Mouse (Mus musculus): ENCODE results near the gene Mgat3. TPM values are rescaled to one million over a fixed set of nuclear protein-coding genes. Genes with fewer than 3 reads are reported as not detected.

Mgat3 gene
- polyA plus RNA-seq, 1 experiment from 2014 or later, result 2.7 TPM

DNA sequence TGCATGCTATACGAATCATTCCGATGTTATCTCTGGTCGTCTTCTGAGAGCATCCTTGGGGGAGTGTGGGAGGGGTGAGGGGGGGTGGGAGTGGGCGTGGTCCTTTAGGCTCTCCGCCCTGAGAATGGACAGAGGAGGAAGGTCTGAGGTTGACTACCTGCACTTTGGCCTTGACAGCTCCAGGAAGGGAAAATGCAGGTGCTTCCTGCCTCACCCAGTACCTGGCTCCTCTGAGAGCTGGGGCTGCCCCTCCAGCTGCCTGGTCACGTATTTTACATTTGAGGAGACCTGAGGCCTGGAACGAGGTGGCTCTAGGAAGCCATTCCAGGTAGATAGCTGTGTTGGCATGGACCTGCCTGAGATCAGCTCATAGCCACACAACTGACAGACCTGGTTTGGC is 19.3 kb downstream of the Mgat3 start:
- H3K9ac ChIP-seq (ENCODE audit: low read depth, low read length), result no peak overlapping the region
- H3K27me3 ChIP-seq (replicated peaks; ENCODE audit: control insufficient read depth, insufficient read depth, low read length), result no peaks in the 10 kb centered on the region; the same call in none of the 2 replicates
- H3K4me1 ChIP-seq (replicated peaks; ENCODE audit: control insufficient read depth, insufficient read depth, low read length), result peaks cover 5% of the 10 kb centered on the region
- H3K36me3 ChIP-seq (ENCODE audit: control insufficient read depth, insufficient read depth, low read length), result no peaks in the 10 kb centered on the region
- no peak overlapping the region for H3K4me2 ChIP-seq
- no peak for DNase-seq (ENCODE audit: low spot score)
- no peaks in the 10 kb centered on the region for H3K9me3 ChIP-seq (ENCODE audit: control insufficient read depth, low read length)
- H3K27ac ChIP-seq (ENCODE audit: low read depth, low read length), result no peak overlapping the region
- no peak overlapping the region for H3K4me3 ChIP-seq (ENCODE audit: low read depth, low read length)
- ATAC-seq (replicated peaks; ENCODE audit: low FRiP score), result no peak
- 55% methylated on average over 7 of the region's 7 CpGs for WGBS

DNA sequence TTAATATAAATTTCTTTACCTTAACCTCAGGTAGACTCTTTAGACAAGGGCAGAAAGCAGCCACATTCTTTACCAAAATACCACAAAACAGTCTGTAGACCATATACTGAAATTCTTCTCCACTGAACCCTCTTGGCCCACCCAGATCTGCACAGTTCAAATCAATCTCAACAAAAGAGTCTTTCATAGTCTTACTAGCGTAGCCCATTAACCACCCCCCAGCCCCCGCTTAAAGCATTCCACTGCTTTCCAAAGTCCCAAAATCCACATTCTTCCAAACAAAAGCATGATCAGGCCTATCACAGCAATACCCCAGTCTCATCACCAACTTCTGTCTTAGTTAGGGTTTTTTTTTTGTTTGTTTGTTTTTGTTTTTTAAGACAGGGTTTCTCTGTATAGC is 26.0 kb downstream of the Mgat3 start:
- Histone ChIP-seq H3K9ac (ENCODE audit: low read depth, low read length) (no peak overlapping the region), H3K4me2 (no peak overlapping the region), H3K36me3 (ENCODE audit: control insufficient read depth, insufficient read depth, low read length) (no peaks in the 10 kb centered on the region), H3K27ac (ENCODE audit: low read depth, low read length) (no peak overlapping the region), H3K9me3 (ENCODE audit: control insufficient read depth, low read length) (no peaks in the 10 kb centered on the region), H3K4me3 (ENCODE audit: low read depth, low read length) (no peak overlapping the region), H3K27me3 (replicated peaks; ENCODE audit: control insufficient read depth, insufficient read depth, low read length) (no peaks in the 10 kb centered on the region; the same call in 1 of the 2 replicates), H3K4me1 (replicated peaks; ENCODE audit: control insufficient read depth, insufficient read depth, low read length) (no peaks in the 10 kb centered on the region)
- WGBS, result 91% methylated on average over 2 of the region's 2 CpGs
- ATAC-seq (replicated peaks; ENCODE audit: low FRiP score) (no peak), DNase-seq (ENCODE audit: low spot score) (no peak)

DNA sequence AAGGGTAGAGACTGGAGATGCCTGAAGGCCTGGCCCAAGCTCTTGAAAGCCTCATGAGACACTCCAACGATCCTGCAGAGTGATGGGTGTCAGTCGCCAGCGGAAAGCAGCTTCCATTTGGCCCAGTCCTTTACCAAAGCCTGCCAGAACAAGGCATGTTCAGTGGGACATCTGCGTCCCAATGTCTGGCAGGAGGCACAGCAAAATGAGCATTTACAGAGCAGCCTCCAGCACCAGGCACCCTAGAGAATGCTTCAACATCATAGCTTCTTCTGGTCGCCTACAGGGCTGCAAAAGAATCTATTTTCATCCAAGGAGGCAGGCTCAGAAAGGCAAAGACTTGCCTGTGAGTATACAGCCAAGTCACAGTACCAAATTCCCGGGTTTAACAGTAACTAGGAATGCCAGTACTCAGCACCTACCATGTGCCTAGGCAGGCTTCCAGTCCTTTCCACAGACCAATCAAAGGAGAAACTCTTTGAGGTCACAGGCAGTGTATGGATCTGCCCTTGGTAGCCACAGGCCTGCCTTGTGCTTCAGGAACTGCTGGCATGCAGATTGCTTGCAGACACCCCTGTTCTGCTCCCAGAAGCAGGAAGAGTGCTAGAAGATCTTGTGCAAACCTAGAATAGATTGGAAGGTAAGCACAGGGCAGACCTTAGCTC is 28.7 kb downstream of the Mgat3 start:
- no peak overlapping the region for H3K4me3 ChIP-seq (ENCODE audit: low read depth, low read length)
- no peaks in the 10 kb centered on the region for H3K36me3 ChIP-seq (ENCODE audit: control insufficient read depth, insufficient read depth, low read length)
- no peak overlapping the region for H3K4me2 ChIP-seq
- no peak for DNase-seq (ENCODE audit: low spot score)
- H3K9me3 ChIP-seq (ENCODE audit: control insufficient read depth, low read length), result no peaks in the 10 kb centered on the region
- H3K9ac ChIP-seq (ENCODE audit: low read depth, low read length), result no peak overlapping the region
- H3K4me1 ChIP-seq (replicated peaks; ENCODE audit: control insufficient read depth, insufficient read depth, low read length), result no peaks in the 10 kb centered on the region
- 73% methylated on average over 6 of the region's 6 CpGs for WGBS
- H3K27me3 ChIP-seq (replicated peaks; ENCODE audit: control insufficient read depth, insufficient read depth, low read length), result no peaks in the 10 kb centered on the region; the same call in none of the 2 replicates
- no peak for ATAC-seq (replicated peaks; ENCODE audit: low FRiP score)
- no peak overlapping the region for H3K27ac ChIP-seq (ENCODE audit: low read depth, low read length)

DNA sequence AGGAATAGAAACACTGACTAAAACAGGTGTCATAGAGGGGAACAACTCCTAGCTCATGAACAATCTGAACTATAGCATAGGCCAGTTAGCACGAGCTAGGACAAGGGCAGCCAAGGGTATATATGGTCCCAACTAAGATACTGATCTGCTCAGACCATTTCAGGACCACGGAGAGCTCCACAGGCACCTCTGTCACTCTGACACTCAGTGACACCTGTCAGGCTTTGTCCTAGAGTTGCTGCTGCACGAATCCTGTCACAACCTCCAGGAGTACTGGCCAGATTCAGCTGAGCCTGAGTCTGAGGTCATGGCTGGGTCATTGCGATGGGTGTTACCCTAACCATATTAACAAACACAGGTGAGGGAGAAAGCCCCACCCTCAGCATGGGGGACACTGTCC is 29.9 kb downstream of the Mgat3 start:
- no peak overlapping the region for H3K4me3 ChIP-seq (ENCODE audit: low read depth, low read length)
- no peak; the same call in 1 of the 2 replicates for ATAC-seq (replicated peaks; ENCODE audit: low FRiP score)
- no peak overlapping the region for H3K9ac ChIP-seq (ENCODE audit: low read depth, low read length)
- no peaks in the 10 kb centered on the region for H3K9me3 ChIP-seq (ENCODE audit: control insufficient read depth, low read length)
- no peak for DNase-seq (ENCODE audit: low spot score)
- H3K36me3 ChIP-seq (ENCODE audit: control insufficient read depth, insufficient read depth, low read length), result no peaks in the 10 kb centered on the region
- H3K4me2 ChIP-seq, result no peak overlapping the region
- WGBS, result 26% methylated on average over 4 of the region's 4 CpGs
- H3K27me3 ChIP-seq (replicated peaks; ENCODE audit: control insufficient read depth, insufficient read depth, low read length), result no peaks in the 10 kb centered on the region; the same call in none of the 2 replicates
- no peaks in the 10 kb centered on the region for H3K4me1 ChIP-seq (replicated peaks; ENCODE audit: control insufficient read depth, insufficient read depth, low read length)
- no peak overlapping the region for H3K27ac ChIP-seq (ENCODE audit: low read depth, low read length)

DNA sequence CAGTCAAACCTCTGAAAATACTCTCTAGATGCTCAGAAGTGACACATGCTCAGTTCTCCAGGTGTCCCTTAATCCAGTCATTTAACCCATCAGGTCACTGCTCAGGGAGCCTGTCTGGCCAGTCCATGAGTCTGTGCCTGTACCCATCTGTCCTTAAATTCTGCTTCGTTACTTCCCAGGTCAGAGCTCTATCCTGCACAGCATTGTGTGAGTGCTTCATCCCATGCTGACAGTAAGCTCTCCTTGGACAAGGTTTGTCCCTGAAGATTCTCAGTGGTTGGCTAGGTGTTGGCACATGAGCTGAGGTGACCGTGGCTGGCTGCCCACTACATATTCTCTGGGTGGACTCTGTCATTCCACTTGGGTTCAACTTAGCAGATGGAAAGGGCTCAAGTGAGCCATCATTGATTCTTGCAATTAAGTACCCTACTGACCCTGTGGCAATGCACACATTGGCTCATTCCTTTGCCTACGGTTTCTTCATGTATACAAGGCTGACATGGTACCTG is 32.6 kb downstream of the Mgat3 start:
- WGBS, result 80% methylated on average over 3 of the region's 3 CpGs

DNA sequence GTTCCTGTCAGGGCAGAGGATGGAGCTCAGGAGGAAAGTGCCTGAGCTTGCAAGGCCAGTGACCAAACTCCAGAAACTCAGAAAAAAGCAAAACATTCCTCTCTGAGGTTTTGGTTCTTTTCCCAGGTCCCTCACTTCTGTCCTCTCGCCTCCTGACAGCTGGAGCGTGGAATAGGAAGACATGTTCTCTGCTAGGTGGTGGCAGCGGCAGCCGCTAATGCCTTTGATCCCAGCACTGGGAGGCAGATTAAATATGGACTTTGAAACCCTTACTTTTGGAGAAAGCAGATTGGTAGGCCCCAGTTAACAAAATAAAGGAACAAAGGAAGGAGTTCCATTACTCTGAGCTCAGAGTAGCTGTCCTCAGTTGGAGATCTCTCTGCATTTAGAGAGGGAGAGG is 34.9 kb downstream of the Mgat3 start:
- DNase-seq (ENCODE audit: low spot score) (no peak), ATAC-seq (replicated peaks; ENCODE audit: low FRiP score) (no peak)
- Histone ChIP-seq H3K36me3 (ENCODE audit: control insufficient read depth, insufficient read depth, low read length) (no peaks in the 10 kb centered on the region), H3K27ac (ENCODE audit: low read depth, low read length) (no peak overlapping the region), H3K9me3 (ENCODE audit: control insufficient read depth, low read length) (no peaks in the 10 kb centered on the region), H3K4me1 (replicated peaks; ENCODE audit: control insufficient read depth, insufficient read depth, low read length) (no peaks in the 10 kb centered on the region), H3K4me3 (ENCODE audit: low read depth, low read length) (no peak overlapping the region), H3K27me3 (replicated peaks; ENCODE audit: control insufficient read depth, insufficient read depth, low read length) (peaks cover 7% of the 10 kb centered on the region), H3K4me2 (no peak overlapping the region), H3K9ac (ENCODE audit: low read depth, low read length) (no peak overlapping the region)
- WGBS, result 36% methylated on average over 4 of the region's 4 CpGs

More for the DNA sequence above, 32.6 kb downstream of the Mgat3 start:
- DNase-seq (ENCODE audit: low spot score) (no peak), ATAC-seq (replicated peaks; ENCODE audit: low FRiP score) (no peak)
- Histone ChIP-seq H3K9me3 (ENCODE audit: control insufficient read depth, low read length) (no peaks in the 10 kb centered on the region), H3K4me2 (no peak overlapping the region), H3K36me3 (ENCODE audit: control insufficient read depth, insufficient read depth, low read length) (no peaks in the 10 kb centered on the region), H3K9ac (ENCODE audit: low read depth, low read length) (no peak overlapping the region), H3K4me1 (replicated peaks; ENCODE audit: control insufficient read depth, insufficient read depth, low read length) (no peaks in the 10 kb centered on the region), H3K27ac (ENCODE audit: low read depth, low read length) (no peak overlapping the region), H3K27me3 (replicated peaks; ENCODE audit: control insufficient read depth, insufficient read depth, low read length) (no peaks in the 10 kb centered on the region; the same call in none of the 2 replicates), H3K4me3 (ENCODE audit: low read depth, low read length) (no peak overlapping the region)

DNA sequence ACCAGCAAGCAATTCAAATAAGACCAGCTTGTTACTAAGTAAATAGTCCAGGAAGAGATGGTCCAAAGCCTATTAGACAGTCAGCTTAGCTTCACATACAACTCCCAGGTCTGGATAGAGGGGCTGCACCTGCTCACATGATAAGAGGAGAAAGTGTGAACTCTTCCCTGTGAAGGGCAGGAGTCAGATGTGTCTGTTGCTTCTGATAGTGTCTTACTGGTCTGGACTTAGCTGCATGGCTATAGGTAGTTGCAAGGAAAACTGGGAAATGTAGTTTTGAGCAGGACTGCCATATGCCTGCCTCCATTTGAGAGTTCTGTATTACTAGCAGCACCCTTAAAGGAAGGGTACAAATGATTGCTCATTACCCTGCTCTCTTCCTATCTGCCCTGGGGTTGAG is 40.2 kb downstream of the Mgat3 start:
- Histone ChIP-seq H3K27ac (ENCODE audit: low read depth, low read length) (no peak overlapping the region), H3K9ac (ENCODE audit: low read depth, low read length) (no peak overlapping the region), H3K4me3 (ENCODE audit: low read depth, low read length) (no peak overlapping the region), H3K4me2 (no peak overlapping the region), H3K4me1 (replicated peaks; ENCODE audit: control insufficient read depth, insufficient read depth, low read length) (no peaks in the 10 kb centered on the region), H3K9me3 (ENCODE audit: control insufficient read depth, low read length) (no peaks in the 10 kb centered on the region), H3K27me3 (replicated peaks; ENCODE audit: control insufficient read depth, insufficient read depth, low read length) (peaks cover 7% of the 10 kb centered on the region; the same call in 1 of the 2 replicates), H3K36me3 (ENCODE audit: control insufficient read depth, insufficient read depth, low read length) (no peaks in the 10 kb centered on the region)
- DNase-seq (ENCODE audit: low spot score) (no peak), ATAC-seq (replicated peaks; ENCODE audit: low FRiP score) (peak; percentile 74)

DNA sequence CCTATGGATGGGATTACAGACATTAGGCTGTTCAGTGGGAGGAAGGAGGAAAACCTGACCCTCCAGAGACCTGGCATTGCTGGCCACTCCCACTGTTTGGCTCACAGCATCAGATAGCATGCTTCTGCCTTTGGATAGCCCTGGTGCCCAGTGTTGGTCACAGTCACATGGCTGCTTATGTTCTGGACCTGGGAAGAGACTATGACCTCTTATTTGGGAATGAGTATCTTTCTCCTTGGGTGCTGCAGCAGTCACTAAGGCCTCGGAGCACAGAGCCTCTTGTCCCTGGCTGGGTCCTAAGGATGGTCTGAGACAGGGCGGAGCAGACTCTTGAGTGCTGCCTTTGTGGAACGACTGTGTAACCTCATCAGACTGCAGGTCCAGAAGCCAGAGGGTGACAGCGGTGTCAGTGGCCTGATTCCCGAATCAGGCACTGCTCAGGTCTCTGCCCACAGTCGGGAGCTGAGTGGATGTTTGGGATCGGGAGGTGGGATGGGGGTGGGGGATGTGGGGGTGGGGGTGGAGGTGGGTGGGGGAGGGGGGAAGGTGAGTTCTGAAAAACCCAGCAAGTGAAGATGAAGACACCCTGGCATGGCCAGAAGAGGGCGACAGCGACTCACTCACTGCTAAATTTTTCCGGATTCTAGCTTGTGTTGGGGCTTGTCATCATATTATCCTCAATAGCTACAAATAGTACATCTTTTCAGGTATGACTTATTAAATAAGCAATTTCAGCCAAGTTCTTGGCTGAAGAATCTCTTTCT is 42.4 kb downstream of the Mgat3 start:
- Histone ChIP-seq H3K4me3 (ENCODE audit: low read depth, low read length) (no peak overlapping the region), H3K4me1 (replicated peaks; ENCODE audit: control insufficient read depth, insufficient read depth, low read length) (peaks cover 7% of the 10 kb centered on the region), H3K4me2 (no peak overlapping the region), H3K27me3 (replicated peaks; ENCODE audit: control insufficient read depth, insufficient read depth, low read length) (peaks cover 7% of the 10 kb centered on the region; the same call in 1 of the 2 replicates), H3K9me3 (ENCODE audit: control insufficient read depth, low read length) (no peaks in the 10 kb centered on the region), H3K36me3 (ENCODE audit: control insufficient read depth, insufficient read depth, low read length) (no peaks in the 10 kb centered on the region), H3K9ac (ENCODE audit: low read depth, low read length) (no peak overlapping the region), H3K27ac (ENCODE audit: low read depth, low read length) (no peak overlapping the region)
- no peak for ATAC-seq (replicated peaks; ENCODE audit: low FRiP score)
- DNase-seq (ENCODE audit: low spot score), result no peak
- WGBS, result 17% methylated on average over 10 of the region's 10 CpGs

Data from liver, embryonic 11.5 days (tissue).